9 mouse cellular contexts compared by ENCODE assay signal in genomic region chr8:84743517-84744420, GRCm38 (mm10). TPM values are rescaled to one million over a fixed set of nuclear protein-coding genes. Genes with fewer than 3 reads are reported as not detected.
DNase-seq lines count a peak whose midpoint lies in the region; ATAC-seq lines count a peak whose summit lies in the region.
"Had no signal": no experiment of that assay in that cellular context is flagged by ENCODE, and none has a peak within 500 bp of the region (broad histone marks: within the 10 kb centered on the region; RNA-seq: fewer than 3 reads in every experiment).

No protein-coding gene starts in this region.

- 7% methylated on average over 15 of the region's 17 CpGs for WGBS in embryonic facial prominence, embryonic 15.5 days
- 8% methylated on average over 17 of the region's 17 CpGs for WGBS in heart, embryonic 14.5 days
- WGBS in kidney, embryonic 15.5 days, result 13% methylated on average over 15 of the region's 17 CpGs
- WGBS in stomach, embryonic 15.5 days, result 19% methylated on average over 17 of the region's 17 CpGs

- no peak overlapping the region for H3K4me3 ChIP-seq in embryonic facial prominence, embryonic 15.5 days (replicated peaks)
- H3K4me3 ChIP-seq in heart, embryonic 14.5 days (ENCODE audit: control insufficient read depth in 1 of 2, insufficient read depth in 1 of 2, low read depth in 1 of 2, low read length in 2 of 2), result peak overlapping the region in 1 of 2 experiments; percentile 24; a peak in 1 of 4 replicates
- no peak overlapping the region for H3K4me3 ChIP-seq in kidney, embryonic 15.5 days (replicated peaks)
- H3K4me3 ChIP-seq in stomach, embryonic 15.5 days (replicated peaks), result no peak overlapping the region

- ATAC-seq in embryonic facial prominence, embryonic 15.5 days (ENCODE audit: insufficient number of reproducible peaks, low FRiP score, low TSS enrichment, low read depth), result 0 out of 2 replicates have a peak, but pooled peaks have one; percentile 1
- peak; percentile 32 for ATAC-seq in heart, embryonic 14.5 days (ENCODE audit: insufficient number of reproducible peaks, insufficient read depth, low FRiP score, low read depth)
- peak; percentile 63 for ATAC-seq in kidney, embryonic 15.5 days (replicated peaks; ENCODE audit: low FRiP score)
- ATAC-seq in stomach, embryonic 15.5 days (ENCODE audit: insufficient read depth, low FRiP score, low read depth), result peak; percentile 38

- H3K36me3 ChIP-seq in embryonic facial prominence, embryonic 15.5 days, result 0 out of 2 replicates have a peak, but pooled peaks cover 3% of the 10 kb centered on the region
- H3K36me3 ChIP-seq in heart, embryonic 14.5 days (ENCODE audit: control insufficient read depth, insufficient read depth, low read length), result no peaks in the 10 kb centered on the region
- no peaks in the 10 kb centered on the region for H3K36me3 ChIP-seq in kidney, embryonic 15.5 days
- no peaks in the 10 kb centered on the region for H3K36me3 ChIP-seq in stomach, embryonic 15.5 days

- H3K27me3 ChIP-seq in embryonic facial prominence, embryonic 15.5 days, result no peaks in the 10 kb centered on the region
- no peaks in the 10 kb centered on the region; the same call in 1 of the 2 replicates for H3K27me3 ChIP-seq in heart, embryonic 14.5 days (ENCODE audit: control insufficient read depth, insufficient read depth, low read length)
- peaks cover 94% of the 10 kb centered on the region for H3K27me3 ChIP-seq in kidney, embryonic 15.5 days
- no peaks in the 10 kb centered on the region for H3K27me3 ChIP-seq in stomach, embryonic 15.5 days (replicated peaks)

- H3K9me3 ChIP-seq in embryonic facial prominence, embryonic 15.5 days (replicated peaks), result no peaks in the 10 kb centered on the region
- no peaks in the 10 kb centered on the region for H3K9me3 ChIP-seq in heart, embryonic 14.5 days (ENCODE audit: control insufficient read depth, low read length)
- H3K9me3 ChIP-seq in kidney, embryonic 15.5 days (replicated peaks), result no peaks in the 10 kb centered on the region
- H3K9me3 ChIP-seq in stomach, embryonic 15.5 days, result no peaks in the 10 kb centered on the region

- DNase-seq in layer of hippocampus, adult 11-12 months (ENCODE audit: low spot score), result peak; percentile 65
- DNase-seq in layer of hippocampus, adult 18-20 months (ENCODE audit: low spot score in 2 of 2), result no peak
- peak; percentile 91 for DNase-seq in lung, postnatal 10 days
- DNase-seq in right cerebral cortex, adult 18-20 months, result no peak

- H3K9ac ChIP-seq in embryonic facial prominence, embryonic 15.5 days, result no peak overlapping the region
- peak overlapping the region; percentile 66 for H3K9ac ChIP-seq in heart, embryonic 14.5 days (ENCODE audit: low read length)
- H3K9ac ChIP-seq in kidney, embryonic 15.5 days, result no peak overlapping the region
- no peak overlapping the region for H3K9ac ChIP-seq in stomach, embryonic 15.5 days

- H3K4me2 ChIP-seq in embryonic facial prominence, embryonic 15.5 days (replicated peaks), result peak overlapping the region; percentile 36
- H3K4me2 ChIP-seq in heart, embryonic 14.5 days (ENCODE audit: low read length), result peak overlapping the region; percentile 62
- H3K4me2 ChIP-seq in kidney, embryonic 15.5 days, result peak overlapping the region; percentile 28
- H3K4me2 ChIP-seq in stomach, embryonic 15.5 days, result peak overlapping the region; percentile 42

- H3K4me1 ChIP-seq in embryonic facial prominence, embryonic 15.5 days, result peaks cover 92% of the 10 kb centered on the region
- peaks cover 65 to 71% of the 10 kb centered on the region in 2 experiments for H3K4me1 ChIP-seq in heart, embryonic 14.5 days (ENCODE audit: control insufficient read depth in 2 of 2, insufficient read depth in 2 of 2, low read length in 2 of 2)
- peaks cover 71% of the 10 kb centered on the region for H3K4me1 ChIP-seq in kidney, embryonic 15.5 days
- peaks cover 76% of the 10 kb centered on the region for H3K4me1 ChIP-seq in stomach, embryonic 15.5 days

- peak overlapping the region; percentile 95 for H3K27ac ChIP-seq in embryonic facial prominence, embryonic 15.5 days (replicated peaks)
- peak overlapping the region; percentile 89 to 90 for H3K27ac ChIP-seq in heart, embryonic 14.5 days (replicated peaks in 1 of 2; ENCODE audit: control insufficient read depth in 1 of 2, insufficient read depth in 1 of 2, low read depth in 2 of 2, low read length in 2 of 2)
- peak overlapping the region; percentile 88 for H3K27ac ChIP-seq in kidney, embryonic 15.5 days
- H3K27ac ChIP-seq in stomach, embryonic 15.5 days, result peak overlapping the region; percentile 91

RNA-seq across cellular contexts. Expression of gene G430095P16Rik, which starts 21.0 kb away (rescaled TPM):
- total RNA-seq in layer of hippocampus, adult 18-20 months (2021), result not detected
- polyA plus RNA-seq in embryonic facial prominence, embryonic 15.5 days (2015; fragmentation: Nextera tagmentation; extraction: Ambion mirVana), result 4.2 and 4.9 TPM in 2 replicates
- 5.2 and 5.9 TPM in 2 replicates for polyA plus RNA-seq in heart, embryonic 14.5 days (2014; fragmentation: Nextera tagmentation; extraction: Ambion mirVana)
- 1.9 and 2.3 TPM in 2 replicates for polyA plus RNA-seq in kidney, embryonic 15.5 days (2015; fragmentation: Nextera tagmentation; extraction: Ambion mirVana)
- 3.5 and 4.1 TPM in 2 replicates for polyA plus RNA-seq in stomach, embryonic 15.5 days (2015; fragmentation: Nextera tagmentation; extraction: Ambion mirVana)
- total RNA-seq: layer of hippocampus, postnatal 14 days had no signal

RNA-seq across cellular contexts. Expression of gene Lyl1, which starts 42.5 kb away (rescaled TPM):
- 1 to 10 TPM; 2.0 to 2.2 TPM for total RNA-seq in layer of hippocampus, adult 18-20 months (2021)
- polyA plus RNA-seq in embryonic facial prominence, embryonic 15.5 days (2015; fragmentation: Nextera tagmentation; extraction: Ambion mirVana), result 5.8 and 6.0 TPM in 2 replicates
- polyA plus RNA-seq in heart, embryonic 14.5 days (2014; fragmentation: Nextera tagmentation; extraction: Ambion mirVana), result 12.1 and 13.7 TPM in 2 replicates
- 7.6 and 7.8 TPM in 2 replicates for polyA plus RNA-seq in kidney, embryonic 15.5 days (2015; fragmentation: Nextera tagmentation; extraction: Ambion mirVana)
- polyA plus RNA-seq in stomach, embryonic 15.5 days (2015; fragmentation: Nextera tagmentation; extraction: Ambion mirVana), result 7.1 and 9.7 TPM in 2 replicates

RNA-seq across cellular contexts. Expression of gene Nacc1, which starts 56.1 kb away (rescaled TPM):
- total RNA-seq in layer of hippocampus, adult 18-20 months (2021), result 10 to 100 TPM; 94.8 to 95.5 TPM
- polyA plus RNA-seq in embryonic facial prominence, embryonic 15.5 days (2015; fragmentation: Nextera tagmentation; extraction: Ambion mirVana), result 16.7 and 16.9 TPM in 2 replicates
- 15.1 and 17.4 TPM in 2 replicates for polyA plus RNA-seq in heart, embryonic 14.5 days (2014; fragmentation: Nextera tagmentation; extraction: Ambion mirVana)
- 23.9 and 25.6 TPM in 2 replicates for polyA plus RNA-seq in kidney, embryonic 15.5 days (2015; fragmentation: Nextera tagmentation; extraction: Ambion mirVana)
- 15.8 and 17.4 TPM in 2 replicates for polyA plus RNA-seq in stomach, embryonic 15.5 days (2015; fragmentation: Nextera tagmentation; extraction: Ambion mirVana)

RNA-seq across cellular contexts. Expression of gene Nfix, which starts 56.4 kb away (rescaled TPM):
- total RNA-seq in layer of hippocampus, adult 18-20 months (2021), result 100 to 1,000 TPM; 379 to 429 TPM
- polyA plus RNA-seq in embryonic facial prominence, embryonic 15.5 days (2015; fragmentation: Nextera tagmentation; extraction: Ambion mirVana), result 61.4 and 62.0 TPM in 2 replicates
- 16.3 and 16.8 TPM in 2 replicates for polyA plus RNA-seq in heart, embryonic 14.5 days (2014; fragmentation: Nextera tagmentation; extraction: Ambion mirVana)
- 14.2 and 15.5 TPM in 2 replicates for polyA plus RNA-seq in kidney, embryonic 15.5 days (2015; fragmentation: Nextera tagmentation; extraction: Ambion mirVana)
- polyA plus RNA-seq in stomach, embryonic 15.5 days (2015; fragmentation: Nextera tagmentation; extraction: Ambion mirVana), result 28.7 and 29.3 TPM in 2 replicates

RNA-seq across cellular contexts. Expression of gene Trmt1, which starts 57.7 kb away (rescaled TPM):
- total RNA-seq in layer of hippocampus, adult 18-20 months (2021), result 100 to 1,000 TPM in 1 of 2 experiments, 10 to 100 TPM in 1; 96.9 to 108 TPM
- 69.1 and 78.2 TPM in 2 replicates for polyA plus RNA-seq in embryonic facial prominence, embryonic 15.5 days (2015; fragmentation: Nextera tagmentation; extraction: Ambion mirVana)
- 46.1 and 50.0 TPM in 2 replicates for polyA plus RNA-seq in heart, embryonic 14.5 days (2014; fragmentation: Nextera tagmentation; extraction: Ambion mirVana)
- 68.7 and 73.8 TPM in 2 replicates for polyA plus RNA-seq in kidney, embryonic 15.5 days (2015; fragmentation: Nextera tagmentation; extraction: Ambion mirVana)
- polyA plus RNA-seq in stomach, embryonic 15.5 days (2015; fragmentation: Nextera tagmentation; extraction: Ambion mirVana), result 56.2 and 63.9 TPM in 2 replicates

Comparison
In these comparisons a context has a peak if more than half of its experiments do, and no peak if none do; other contexts are left out.
1. DNase-seq: peak in layer of hippocampus, adult 11-12 months (single experiment) and lung, postnatal 10 days (single experiment); none in layer of hippocampus, adult 18-20 months (0 of 2) and right cerebral cortex, adult 18-20 months (single experiment).
2. ATAC-seq: peak in every context shown above with its lines; median percentile 63 in kidney, embryonic 15.5 days; 38 in stomach, embryonic 15.5 days; 32 in heart, embryonic 14.5 days; 1 in embryonic facial prominence, embryonic 15.5 days.
3. Peak in every context shown above with its lines, with median percentiles within 50 percentile points of each other: H3K27ac ChIP-seq and H3K4me2 ChIP-seq.